Mouse (Mus musculus): ENCODE data around the gene Fgf8.

Fgf8 gene

DNA sequence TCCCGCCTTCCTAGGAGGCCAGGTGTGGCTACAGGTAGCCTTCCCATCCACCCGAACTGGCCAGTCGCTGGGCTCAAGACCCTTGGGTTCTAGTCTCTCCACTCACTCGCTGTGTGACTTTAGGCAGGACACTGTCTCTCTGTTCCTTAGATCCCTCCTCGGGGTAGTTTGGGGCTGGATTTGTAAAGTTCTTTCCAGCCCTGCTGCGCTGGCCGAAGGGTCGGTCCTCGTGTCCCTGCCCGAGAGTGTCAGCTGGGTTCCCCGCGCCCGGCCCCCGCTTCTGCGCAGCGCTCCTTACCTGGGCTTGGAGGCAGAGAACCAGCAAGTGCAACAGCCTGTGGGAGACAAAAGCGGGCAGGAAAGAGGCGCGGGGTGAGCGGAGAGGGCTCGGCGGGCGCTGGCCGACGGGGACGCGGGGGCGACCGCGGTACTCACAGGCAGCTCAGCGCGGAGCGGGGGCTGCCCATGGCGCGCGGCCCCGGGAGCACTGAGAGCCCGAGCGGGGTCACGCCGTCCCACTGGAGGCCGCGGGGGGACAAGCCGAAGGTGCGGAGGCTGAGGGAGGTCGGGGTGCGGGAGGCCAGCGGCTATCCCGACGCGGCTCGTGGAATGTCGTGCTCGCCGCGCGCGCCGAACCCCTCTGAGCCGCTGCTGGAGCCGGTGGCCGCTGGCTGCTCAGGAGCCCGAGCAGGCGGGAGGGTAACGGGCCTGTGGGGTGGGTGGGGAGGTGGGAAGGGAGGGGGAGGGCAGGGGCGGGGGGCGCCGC is at the start of gene Fgf8:
Gene Fgf8 (minus strand): TSS at position 698 of the 766 bp plus-strand sequence.
- no peak for DNase-seq (ENCODE audit: low spot score in 2 of 2)

DNA sequence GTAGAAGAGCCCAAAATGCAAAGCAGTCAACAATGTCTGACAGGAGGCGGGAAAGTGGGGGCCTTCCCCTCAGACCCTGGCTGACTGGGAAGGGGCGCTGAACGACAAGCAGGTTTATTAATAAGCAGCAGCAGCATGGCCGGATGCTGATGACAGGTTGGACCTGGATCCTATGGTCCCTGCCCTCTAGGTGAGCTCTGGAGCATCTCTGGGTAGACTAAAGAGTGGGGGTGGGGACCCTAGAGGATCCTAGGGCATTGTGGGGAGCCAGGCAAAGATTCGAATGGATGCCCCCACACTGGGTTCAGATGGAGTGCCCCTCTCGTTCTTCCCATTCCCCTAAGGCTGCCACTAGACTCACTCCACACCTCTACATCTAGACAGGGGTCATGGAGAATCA is 49.7 kb upstream of the Fgf8 start:
- DNase-seq (ENCODE audit: low spot score in 2 of 2) = no peak

DNA sequence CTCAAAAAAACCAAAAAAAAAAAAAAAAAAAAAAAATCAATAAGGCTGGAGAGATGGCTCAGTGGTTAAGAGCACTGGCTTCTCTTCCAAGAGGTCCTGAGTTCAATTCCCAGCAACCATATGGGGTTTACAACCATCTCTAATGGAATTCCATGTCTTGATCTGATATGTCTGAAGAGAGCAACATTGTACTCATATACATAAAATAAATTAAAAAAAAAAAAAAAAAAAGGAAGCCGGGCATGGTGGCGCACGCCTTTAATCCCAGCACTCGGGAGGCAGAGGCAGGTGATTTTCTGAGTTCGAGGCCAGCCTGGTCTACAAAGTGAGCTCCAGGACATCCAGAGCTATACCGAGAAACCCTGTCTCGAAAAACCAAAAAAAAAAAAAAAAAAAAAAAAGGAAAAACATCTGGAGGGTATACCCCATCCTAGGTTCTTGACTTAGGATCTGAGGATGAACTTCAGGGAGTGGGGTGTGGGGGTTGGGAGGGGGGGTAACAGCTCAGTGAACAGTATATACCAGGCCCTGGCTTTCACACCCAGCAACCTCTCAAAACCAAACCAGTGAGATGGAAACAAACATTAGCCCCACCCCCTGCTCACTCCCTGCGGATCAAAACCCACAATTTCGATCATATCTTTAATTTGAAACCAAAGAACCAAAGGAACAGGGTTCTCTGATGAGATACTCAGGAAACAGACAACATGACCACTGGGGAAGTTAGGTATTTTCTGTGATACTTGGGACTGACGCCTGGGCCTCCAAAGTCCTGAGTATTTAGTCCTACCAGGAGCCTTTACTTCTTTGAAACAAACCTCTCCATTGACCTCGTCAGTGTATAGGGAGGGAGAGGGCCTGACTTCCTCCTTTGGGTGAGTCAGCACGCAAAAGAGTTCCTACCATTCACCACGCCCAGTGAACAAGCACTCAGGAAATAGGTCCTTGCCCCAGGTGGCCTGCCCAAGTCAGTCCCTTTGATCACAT is 47.5 kb upstream of the Fgf8 start:
- DNase-seq (ENCODE audit: low spot score in 2 of 2) = no peak

DNA sequence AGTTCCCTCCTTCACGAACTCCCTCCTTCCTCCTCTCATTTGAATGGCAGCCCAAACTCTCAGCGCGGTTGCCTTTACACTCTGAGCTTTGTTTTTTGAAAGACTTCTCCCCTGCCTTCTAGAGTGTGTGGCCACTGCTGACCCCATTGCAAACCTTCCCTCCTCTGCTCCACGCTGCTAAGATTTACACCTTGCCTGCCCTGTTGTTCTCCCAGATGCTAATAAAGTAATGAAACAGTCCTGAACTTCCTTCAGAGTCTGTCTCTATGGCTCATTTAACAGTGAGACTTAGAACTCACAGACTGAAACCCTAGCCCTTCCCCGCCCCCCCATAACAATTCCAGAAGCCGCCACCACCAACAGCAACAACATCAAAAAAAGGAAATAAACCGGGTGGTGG is 46.6 kb upstream of the Fgf8 start:
- no peak for DNase-seq (ENCODE audit: low spot score in 2 of 2)

DNA sequence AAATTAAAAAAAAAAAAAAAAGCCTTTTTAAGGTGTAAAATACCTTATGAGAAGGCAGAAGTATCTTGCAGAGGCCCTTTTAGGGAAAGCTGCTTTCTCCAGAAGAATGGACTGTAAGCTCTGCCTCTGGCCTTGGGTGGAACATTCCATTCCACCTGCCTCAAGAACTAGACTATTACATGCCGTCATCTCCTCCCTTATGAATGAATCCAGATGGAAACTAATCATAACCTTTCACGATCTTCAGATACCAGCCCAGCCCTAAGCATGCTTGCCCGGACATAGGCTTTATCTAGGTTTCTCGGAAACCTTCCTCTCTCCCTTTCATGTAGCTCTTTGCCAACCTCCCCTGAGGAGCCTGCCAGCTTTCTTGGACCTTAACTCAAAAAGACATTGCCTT is 45.6 kb upstream of the Fgf8 start:
- DNase-seq (ENCODE audit: low spot score in 2 of 2) = no peak

DNA sequence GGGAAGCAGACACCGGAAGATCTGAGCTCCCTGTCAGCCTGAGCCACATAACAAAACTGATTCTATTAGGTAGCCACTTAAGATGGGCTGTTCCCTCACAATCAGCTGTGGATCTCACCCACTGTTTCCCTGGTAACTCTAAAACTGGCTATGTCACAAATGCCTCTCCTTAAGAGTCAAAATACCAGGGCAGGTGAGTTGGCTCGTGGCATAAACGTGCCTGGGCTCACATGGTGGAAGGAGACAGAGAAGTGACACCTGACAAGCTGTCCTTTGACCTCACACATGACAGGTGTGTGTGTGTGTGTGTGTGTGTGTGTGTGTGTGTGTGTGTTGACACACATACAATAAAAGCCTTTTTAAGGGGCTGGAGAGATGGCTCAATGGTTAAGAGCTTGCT is 44.7 kb upstream of the Fgf8 start:
- no peak for DNase-seq (ENCODE audit: low spot score in 2 of 2)

DNA sequence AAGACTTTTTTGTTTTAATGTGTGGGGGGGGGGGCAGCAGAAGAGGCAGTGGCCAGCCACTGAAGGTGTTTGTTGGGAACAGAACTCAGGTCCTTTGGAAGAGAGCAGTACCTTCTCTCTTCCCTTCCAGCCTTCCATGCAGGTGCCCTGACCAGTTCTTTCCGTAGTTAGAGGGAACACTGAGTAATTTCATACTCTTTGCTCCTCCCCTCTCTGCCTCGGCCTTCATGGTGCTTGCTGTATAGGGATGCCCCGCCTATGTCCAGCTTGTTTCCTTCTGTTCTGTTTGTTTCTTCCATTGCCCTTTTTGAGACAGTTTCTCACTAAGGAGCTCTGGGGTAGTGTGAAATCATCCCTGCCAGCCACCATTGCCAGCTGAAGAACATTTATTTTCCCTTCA is 42.8 kb upstream of the Fgf8 start:
- no peak for DNase-seq (ENCODE audit: low spot score in 2 of 2)

DNA sequence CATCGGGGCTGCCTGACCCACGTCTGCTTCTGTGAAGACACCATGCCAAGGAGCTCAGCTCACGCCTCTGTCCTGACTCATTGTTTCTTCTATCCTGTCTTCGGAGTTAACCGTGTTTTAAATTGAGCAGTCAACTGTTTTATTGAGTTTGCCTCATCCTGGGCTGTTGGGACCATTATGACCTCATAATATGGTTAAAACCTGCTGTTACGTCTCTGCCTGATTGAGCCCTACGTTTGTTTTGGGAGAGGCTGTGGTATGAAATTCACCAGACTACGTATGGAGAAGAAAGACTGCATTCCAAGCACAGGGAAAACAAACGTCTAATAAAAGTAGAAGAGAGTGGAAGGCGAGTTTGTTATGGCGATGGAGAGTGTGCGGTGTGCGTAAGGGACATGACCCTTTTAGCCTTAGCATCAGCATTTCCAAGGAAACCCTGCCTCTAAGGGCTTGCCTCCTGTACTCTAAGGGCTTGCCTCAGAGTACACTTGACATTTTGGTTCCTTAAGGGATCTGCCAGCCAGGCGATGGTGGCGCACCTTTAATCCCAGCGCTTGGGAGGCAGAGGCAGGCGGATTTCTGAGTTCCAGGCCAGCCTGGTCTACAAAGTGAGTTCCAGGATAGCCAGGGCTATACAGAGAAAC is 41.3 kb upstream of the Fgf8 start:
- no peak for DNase-seq (ENCODE audit: low spot score in 2 of 2)

DNA sequence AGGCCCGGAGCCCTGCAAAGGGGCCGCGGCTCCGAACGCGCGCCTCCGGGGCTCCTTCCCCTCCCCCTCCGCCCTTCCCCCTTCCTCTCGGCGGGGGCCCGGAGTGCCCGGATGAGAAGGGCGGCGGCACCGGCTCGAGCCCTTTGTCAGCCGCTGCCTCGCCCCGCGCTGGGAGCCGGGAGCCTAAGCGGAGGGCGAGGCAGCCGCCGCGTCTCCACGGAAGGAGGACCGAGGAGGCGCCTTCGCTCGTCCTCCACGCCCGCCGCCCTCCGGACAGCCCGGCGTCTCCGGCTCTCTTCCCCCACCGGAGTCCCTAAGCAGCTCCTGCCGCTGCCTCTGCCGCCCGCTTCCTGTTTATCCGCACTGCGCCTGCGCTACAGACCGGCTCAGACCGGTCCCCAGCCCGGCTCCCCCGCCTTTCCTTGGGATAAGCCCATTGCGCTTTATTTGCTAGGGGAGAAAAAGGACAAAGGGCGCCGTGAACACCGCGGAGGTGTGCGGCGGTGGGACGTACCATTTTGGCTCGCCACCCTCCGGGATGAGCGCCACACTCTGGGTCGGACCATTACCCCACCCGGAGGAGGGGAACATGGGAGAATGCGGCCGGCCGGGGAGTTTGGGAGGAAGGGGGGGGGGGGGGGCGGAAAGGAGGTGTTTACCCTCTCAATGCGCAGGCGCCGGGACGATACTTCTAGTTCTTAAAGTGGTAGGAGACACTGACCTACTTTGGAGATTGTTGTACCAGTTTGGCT is 40.6 kb upstream of the Fgf8 start, which contains the start of gene Mgea5:
Gene Mgea5 (minus strand): TSS at position 657 of the 752 bp plus-strand sequence.
- DNase-seq (ENCODE audit: low spot score in 2 of 2) = peak; percentile 98 to 99

DNA sequence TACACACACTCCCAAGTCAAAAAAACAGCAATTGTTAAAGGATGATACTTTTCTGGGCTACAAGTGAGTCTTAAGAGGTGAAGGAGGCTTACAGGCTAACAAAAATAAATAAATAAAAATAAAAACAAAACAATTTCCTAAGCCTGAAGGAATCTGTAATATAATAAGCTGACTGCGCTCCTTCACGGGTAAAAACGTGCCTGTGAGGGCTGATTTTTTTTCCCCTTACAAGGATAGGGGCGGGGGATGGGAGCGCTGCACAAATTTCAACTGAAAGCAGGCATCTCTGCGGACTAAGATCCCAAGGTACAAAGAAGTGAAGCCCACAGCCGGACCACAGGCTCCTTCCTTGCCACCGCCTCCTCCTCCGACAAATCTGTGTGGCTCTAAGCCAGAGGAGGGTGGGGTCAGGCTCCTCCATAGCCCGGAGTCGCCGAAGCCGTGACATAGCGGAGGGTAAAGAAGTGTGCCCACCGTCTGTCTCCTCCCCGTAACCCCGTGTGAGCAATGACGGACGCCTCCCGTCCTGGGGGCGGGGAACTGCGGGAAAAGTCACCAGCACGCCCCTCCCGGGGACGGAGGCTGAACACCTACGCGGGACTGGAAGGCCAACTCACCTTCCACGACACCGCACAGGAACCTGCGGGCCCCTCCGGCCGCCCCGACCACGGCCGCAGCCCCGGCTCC is 39.7 kb upstream of the Fgf8 start:
- peak; percentile 68 to 70 for DNase-seq (ENCODE audit: low spot score in 2 of 2)

DNA sequence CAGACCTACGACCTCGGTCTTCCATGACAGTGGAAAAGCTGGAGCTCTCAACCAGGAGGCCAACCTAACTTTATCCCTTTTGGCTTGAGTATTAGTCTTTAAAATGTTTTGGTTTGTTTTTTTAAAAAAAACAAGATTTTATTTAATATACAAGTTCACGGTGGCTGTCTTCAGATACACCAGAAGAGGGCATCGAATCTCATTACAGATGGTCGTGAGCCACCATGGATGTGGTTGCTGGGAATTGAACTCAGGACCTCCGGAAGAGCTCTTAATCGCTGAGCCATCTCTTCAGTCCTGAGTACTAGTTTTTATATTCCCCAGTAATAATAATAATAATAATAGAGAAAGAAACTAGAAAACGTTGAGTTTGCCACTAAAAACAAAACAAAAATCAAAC is 39.0 kb upstream of the Fgf8 start:
- DNase-seq (ENCODE audit: low spot score in 2 of 2) = no peak

DNA sequence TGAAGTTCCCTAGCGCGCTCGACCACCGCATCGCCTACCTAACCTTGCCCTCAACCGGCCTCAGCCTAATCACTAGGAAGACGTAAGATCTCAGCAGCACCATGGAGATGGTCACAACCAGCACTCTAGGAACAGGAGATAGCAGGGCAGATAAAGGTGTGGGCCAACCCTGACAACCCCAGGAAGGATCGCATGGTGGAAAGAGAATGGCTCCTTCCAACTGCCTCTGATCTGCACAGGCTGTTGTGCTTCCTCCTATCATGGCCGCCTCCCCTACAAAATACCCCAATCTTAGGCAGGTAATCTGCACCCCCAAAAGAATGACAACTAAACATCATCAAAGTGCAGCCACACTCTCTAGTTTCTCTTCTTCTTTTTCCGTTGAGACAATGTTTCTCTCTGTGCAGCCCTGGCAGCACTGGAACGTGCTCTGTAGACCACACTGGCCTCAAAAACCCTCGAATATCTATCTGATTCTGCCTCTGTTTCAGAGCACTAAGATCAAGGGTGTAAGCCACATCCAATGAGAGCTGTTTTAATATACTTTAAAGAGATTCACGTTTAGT is 37.7 kb upstream of the Fgf8 start:
- DNase-seq (ENCODE audit: low spot score in 2 of 2) = no peak

DNA sequence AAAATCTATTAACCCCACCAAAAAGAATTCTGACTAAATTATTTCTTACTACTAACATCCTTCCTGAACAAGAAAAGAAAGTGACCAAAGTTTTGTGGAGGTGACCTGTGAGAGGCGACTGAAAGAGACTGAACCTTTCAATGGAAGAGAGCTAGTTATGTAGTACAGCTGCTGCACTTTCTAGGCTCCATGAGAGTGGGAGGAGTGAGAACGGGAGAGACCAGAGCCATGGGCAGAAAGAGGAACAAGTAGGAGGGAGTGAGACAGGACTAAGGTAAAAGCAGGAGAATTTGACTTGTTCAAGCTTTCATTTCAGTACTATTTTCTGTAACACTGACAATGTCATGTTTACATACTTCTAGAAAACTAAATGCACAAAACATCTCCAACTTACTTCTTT is 32.8 kb upstream of the Fgf8 start:
- DNase-seq (ENCODE audit: low spot score in 2 of 2) = no peak

DNA sequence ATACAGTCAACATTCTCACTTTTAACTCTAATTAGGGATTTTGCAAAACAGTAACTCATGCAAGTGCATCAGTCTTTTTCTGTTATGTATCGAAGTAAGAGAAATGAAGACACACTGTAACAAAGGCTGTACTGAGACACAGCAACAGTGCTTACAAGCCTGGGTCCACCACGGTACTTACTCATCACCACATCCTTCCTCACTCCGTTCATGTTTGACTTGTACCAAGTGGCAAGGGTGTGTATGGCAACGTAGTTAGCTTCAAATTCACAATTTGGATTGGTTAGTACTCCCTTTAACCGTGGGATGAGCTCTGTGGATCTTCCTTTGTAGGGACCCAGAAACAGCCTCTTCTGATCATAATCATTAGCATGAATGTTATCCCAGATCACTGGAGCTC is 28.8 kb upstream of the Fgf8 start:
- no peak for DNase-seq (ENCODE audit: low spot score in 2 of 2)

DNA sequence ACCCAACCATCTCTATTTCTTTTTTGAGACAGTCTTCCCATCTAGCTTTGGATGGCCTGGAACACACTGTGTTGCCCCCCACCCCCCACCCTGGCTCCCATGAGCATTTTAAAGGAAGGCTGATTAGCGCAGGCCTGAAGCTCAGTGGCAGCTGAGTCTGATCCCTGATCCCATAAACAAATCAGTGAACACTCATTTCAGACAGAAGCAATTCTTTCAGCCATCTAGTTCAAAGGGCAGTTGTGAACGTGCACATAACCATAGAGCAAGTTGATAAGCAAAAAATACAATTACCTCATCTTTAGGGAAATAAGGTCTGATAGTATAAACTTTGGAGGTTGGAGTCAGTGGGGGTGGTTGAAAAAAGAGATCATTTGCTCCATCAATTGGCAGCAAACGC is 18.1 kb upstream of the Fgf8 start:
- DNase-seq (ENCODE audit: low spot score in 2 of 2) = no peak

DNA sequence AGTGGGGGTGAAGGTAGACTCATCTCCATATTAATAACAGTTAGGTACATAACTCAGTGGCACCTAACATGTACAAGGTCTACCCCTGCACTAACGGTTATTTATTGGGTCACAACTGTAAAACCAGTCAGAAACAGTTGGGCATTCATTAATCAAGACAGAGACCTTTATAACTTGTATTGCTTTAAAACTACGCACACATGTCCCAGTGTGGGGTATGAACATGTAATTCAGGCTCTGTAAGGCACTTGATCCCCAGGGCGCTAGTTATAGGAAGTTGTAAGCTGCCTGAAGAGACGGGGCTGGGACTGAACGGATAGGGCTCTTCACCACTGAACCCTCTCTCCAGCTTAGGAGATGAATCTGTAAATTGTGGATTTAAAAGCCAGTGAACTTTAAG is 16.0 kb upstream of the Fgf8 start:
- DNase-seq (ENCODE audit: low spot score in 2 of 2) = no peak

DNA sequence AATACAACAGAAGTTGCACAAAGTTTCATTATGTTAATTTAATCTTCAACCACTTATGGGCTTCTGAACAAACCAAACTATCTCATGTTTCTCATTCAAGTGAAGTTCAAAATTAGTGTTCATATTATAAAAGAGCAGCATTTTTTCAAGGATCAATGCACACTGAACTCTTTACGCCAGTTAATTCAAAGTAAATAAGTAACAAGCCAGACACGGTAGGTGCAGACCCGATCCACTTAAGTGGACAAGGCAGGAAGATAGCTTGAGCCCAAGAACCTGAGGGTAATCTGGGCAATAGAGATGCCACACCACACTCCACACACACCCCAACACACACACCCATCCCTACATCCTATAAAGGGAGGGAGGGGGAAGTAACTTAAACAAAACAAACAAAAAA is 10.8 kb upstream of the Fgf8 start:
- DNase-seq (ENCODE audit: low spot score in 2 of 2) = no peak

DNA sequence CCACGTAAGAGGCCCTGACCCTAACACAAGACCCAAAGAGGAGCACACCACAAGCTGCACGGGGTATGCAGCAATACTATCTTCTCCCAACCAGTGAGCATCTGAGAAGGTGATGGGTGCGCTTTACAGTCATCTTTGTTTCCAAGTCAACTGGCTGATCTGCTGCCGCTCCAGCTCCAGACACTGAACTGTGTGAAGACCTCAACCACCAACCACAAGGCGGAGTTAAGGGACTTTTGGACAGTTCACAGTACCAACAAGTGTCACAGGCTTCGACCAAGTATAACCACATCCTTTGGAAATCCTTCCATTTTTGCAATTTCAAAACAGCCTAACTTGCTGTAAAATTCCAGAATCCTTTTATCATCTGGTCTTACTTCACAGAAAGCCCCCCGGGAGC is 9.2 kb upstream of the Fgf8 start:
- no peak for DNase-seq (ENCODE audit: low spot score in 2 of 2)

DNA sequence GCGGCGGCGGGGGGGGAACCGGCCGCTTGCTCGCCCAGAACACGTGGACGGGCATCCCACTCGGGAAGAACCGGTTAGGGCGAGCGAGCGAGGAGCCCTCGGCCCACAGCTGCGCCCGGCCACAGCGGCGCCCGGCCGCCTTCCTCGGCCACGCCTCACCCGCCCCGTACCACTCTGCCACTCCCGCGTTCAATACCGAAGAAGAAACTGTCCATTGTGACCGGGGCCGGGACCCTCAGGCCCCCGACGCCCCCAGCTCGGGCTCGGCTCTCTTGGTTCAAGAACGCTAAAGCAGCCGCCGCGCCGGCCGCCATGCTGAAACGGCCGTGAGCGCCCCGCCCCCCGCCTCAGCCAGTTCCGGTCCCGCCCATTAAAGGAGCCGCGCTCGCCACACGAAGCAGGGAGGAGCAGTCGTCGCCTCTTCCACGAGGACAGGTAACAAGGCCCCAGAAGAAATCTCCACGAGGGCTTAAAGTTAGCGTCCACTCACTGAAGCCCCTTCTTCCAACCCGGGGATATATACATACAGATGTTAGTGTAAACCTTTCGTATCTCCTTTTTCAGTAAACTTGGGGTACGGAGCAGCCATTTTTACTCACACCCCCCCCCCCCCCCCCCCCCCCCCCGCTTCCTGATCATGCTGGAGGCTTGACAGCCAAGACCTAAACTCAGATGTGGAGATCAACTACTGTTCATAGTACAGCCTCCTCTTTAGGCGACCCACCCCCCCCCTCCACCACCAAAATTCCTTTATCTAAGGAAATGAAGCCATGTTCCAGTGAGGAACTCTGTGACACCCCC is 6.7 kb upstream of the Fgf8 start, which contains the start of gene Npm3:
Gene Npm3 (minus strand): TSS at position 349 of the 801 bp plus-strand sequence.
- peak; percentile 62 to 78 for DNase-seq (ENCODE audit: low spot score in 2 of 2)

All from frontal cortex, postnatal 10 days (tissue).